Mouse (Mus musculus) gastrocnemius, adult 8-10 months (tissue): ENCODE results near the gene Pde4d. TPM values are rescaled to one million over a fixed set of nuclear protein-coding genes. Genes with fewer than 3 reads are reported as not detected.

Experiments used
- DNase-seq, 2 experiments: peaks; one replicate each; pipeline ENCODE4 v3.0.0; 2022; ENCODE audit warnings: low spot score in 2 of 2
- microRNA-seq: library from miRNA; unstranded; fragments of <30 nt; microRNA quantifications from one replicate; pipeline ENCODE4 v1.2.0, GENCODE M21; 2022
- total RNA-seq, 4 experiments: library from RNA; stranded (reverse); gene quantifications; 2 replicates each; pipeline ENCODE4 v1.2.4; 2022

Pde4d gene
- total RNA-seq, 4 experiments from 2014 or later, result 257 to 339 (median 308) TPM

DNA sequence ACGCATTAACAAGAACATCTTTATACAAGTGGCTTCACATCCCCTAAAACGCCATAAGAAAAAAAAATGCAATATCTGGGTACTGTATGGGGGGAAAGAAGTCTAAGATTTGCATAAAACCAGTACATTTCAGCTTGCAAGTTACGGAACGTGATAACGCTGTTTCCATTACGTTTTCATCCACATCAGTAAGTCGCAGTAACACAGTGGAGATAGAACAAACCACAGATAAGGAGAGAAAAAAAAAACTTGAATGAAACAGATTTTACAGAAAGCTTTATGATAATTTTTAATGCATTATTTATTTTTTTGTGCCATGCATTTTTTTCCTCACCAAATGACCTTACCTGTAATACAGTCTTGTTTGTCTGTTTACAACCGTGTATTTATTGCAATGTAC lies 1504.4 kb downstream of the Pde4d start:
- no peak for DNase-seq

GRCm38 (mm10) chr13:109957953-109958352 lies 1508.2 kb downstream of the Pde4d start:
- DNase-seq, result no peak

DNA sequence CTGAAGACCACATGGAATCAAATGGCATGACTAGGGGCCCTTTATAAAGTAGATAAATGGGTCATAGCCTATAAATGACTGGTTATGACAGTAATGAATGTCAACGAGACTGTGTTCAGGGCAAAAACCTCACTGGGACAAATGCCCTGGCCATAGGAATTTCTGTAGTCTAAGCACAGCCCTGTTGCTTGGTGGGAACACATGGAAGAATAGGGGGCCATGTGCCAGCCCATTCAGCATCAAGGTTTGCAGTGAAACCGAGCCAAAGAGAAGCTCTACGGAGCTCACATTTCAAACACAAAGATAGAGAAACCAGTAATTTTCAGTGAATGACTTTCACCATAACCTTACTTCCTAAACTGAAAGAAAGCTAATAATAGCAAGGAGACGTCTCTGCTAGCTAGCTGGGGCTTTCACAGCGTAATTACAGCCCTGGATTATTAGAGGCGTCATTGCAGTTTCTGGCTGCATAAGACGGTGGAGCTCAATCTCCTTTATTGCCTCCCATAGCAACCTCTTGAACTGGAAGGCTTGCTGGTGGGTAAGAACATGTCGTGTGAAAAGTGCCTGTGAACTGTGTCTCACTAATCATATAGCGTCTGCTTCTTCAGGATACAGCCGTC lies 1533.2 kb downstream of the Pde4d start:
- DNase-seq, result no peak

GRCm38 (mm10) chr13:109985411-109985810 lies 1535.7 kb downstream of the Pde4d start:
- no peak for DNase-seq

DNA sequence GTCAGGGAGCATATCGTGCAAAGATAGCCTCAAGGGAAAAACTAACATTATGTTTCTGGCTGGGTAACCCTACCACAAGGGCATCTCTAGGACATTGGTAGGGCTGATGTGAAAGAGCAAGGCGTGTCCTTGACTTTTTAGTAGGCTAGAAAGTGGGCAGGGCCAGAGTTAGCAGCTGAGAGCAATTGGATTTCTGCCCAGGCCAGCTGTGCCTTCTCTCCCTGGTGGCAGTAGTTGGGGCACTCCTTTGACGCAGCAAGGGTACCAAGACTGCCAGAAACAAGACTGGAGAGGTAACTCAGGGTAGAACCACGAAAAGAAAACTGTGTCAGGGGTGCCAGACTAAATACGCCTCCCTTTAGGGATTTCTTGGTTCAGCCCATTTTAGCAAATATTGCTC lies 1536.1 kb downstream of the Pde4d start:
- peak in 1 of 2 experiments; percentile 40 for DNase-seq

DNA sequence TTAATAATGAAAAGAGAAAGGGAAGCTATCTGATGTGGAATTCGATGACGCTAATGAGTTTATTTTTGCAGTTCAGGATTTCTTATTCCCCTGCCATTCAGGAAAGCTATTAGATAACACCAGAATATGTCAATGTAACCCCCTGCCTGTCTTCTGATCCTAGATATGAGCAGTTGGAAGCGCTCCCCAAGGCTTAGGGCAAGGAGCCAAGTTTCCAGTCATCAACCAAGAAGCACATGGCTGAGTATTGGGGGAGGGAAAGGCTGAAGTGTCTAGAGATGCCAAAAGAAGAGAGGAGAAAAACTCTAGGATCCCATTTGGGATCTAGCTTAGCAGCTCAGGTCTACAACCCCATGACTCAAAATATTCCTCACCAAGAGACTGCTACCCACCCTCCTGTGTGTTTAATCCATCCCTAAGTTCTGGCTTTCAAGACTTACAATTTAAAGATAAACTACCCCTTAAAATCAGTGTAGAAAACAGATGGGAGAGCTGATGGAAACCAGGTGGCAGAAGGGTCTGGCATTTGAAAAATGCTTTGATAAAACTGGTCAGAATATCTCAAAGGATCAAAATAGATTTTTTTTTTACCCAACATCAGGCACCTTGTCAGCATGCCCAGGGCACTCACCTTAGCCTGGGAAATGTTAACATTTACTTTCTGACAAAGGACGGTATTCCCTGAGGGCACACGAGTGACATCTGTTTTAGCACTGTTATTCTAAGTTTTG lies 1543.2 kb downstream of the Pde4d start:
- DNase-seq, result peak; percentile 23 to 59

- no peak for DNase-seq
These were observed 1544.6 kb downstream of the Pde4d start for GRCm38 (mm10) chr13:109994240-109994764.

DNA sequence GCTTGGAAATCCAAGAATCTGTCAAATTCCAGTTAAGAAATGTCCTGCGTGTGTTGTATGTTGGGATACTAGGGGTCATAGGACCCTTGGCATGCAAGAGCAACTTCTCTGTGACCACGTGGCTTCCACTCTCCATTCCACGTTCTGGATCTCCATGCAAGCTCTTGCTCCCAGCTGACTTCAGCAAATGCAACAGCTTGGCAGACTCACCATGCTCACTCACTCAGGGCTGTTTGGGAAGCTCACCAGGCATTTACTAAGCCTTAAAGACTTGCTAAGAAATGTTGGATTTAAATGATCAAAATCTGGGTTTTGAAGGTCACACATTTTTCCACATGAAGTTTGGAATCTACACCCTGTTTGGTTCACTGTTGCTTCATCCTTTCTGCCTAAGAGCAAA lies 1552.3 kb downstream of the Pde4d start:
- no peak for DNase-seq

Small RNAs within 50 kb of the gene (microRNA-seq; reads per million reads assigned to microRNA genes)
- gene Mir1904 (not detected), gene Mir582 (3.3 reads per million)

Other genes starting within 250 kb of the Pde4d start
- under 1 TPM in 3 of 4 experiments, not detected in 1; 0.11 to 0.19 (median 0.13) TPM for gene Elovl7, start 235.5 kb upstream of the Pde4d start, total RNA-seq
- not detected for gene Depdc1b, start 133.6 kb upstream of the Pde4d start, total RNA-seq